Mouse (Mus musculus) mouse trophoblast stem cell (cell line): ENCODE results near the gene Msmp.
"Not testable (repeated sequence)": the region's sequence is repeated elsewhere in the genome, so short reads cannot be mapped to it uniquely, and the experiment has no call there.

Experiments used
- in situ Hi-C, 2 experiments: fragments of 300-500 bp; cut with MseI, MboI; formaldehyde crosslinking; loops; 2 replicates in 1 of 2; 3 replicates in 1 of 2; pipeline ENCODE4 v1.15.1; 2025

The Msmp gene

DNA sequence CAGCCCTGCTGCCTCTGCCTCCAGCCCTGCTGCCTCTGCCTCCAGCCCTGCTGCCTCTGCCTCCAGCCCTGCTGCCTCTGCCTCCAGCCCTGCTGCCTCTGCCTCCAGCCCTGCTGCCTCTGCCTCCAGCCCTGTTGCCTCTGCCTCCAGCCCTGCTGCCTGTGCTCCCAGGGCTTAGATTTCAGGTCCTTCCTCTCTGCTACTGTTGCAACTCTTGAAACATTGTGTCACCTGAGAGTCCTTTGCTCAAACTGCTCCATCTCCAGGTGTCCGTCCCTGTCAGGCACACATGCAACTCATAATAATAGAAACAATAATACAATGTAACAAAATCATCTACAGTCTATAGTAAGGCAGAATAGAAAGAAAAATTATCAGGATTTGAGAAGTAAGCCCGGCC lies 12.3 kb upstream of the Msmp start:
- in situ Hi-C loops: not testable (repeated sequence)

DNA sequence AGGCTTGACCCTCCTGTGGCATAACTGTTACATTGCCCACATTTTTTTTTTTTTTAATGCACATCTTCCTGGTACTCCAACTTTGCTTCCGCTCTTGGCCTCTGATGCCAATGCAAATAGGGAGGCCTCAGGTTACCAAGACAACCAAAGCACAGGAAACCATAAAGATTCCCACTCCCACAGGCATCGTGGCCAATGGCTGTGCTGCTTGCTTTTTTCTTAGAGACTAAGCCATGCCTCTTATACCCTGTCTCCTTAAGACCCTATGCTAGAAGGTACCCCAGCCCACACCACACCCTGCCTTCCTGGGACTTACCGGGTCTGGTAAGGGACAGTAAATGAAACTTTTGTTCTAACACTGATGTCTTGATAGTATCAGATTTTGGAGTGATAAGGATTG lies 9.2 kb upstream of the Msmp start:
- in situ Hi-C loops: no loop called here

DNA sequence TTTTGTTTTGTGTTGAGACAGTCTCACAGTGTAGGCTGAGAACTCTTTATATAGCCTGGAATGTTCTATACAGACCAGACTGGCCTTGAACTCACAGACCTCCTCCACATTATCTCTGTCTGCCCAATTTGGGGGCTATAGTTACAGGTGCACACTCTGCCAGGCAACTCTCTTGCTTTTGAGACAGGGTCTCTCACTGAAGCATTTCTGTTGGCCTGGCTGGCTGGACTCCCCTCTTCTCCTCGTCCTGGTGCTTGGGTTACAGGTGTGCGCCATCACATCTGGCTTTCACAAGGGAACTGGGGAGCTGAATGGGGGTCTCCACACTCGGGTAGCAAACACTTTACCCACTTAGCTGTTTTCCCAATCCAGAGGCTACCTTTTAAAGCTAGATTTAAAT lies 7.7 kb upstream of the Msmp start:
- in situ Hi-C loops: no loop called here

DNA sequence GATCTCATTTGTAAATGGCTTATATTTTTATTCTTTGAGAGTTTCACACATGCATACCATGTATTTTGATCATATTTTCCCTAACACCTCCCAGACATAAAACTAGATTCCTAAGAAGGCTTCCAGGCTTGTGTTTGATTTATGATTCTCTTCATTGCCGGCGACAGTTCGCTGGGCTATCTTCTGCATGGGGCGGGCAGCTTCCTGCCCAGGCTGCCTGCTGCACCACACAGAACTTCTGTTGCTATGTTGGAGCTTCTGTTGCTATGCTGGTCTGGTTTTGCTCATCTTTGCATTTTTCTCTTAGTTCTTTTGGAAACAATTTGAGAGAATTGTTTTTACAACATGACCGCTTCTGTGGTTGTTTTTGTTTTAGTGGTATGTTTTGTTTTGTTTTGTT lies 7.2 kb upstream of the Msmp start:
- in situ Hi-C loops: no loop called here

DNA sequence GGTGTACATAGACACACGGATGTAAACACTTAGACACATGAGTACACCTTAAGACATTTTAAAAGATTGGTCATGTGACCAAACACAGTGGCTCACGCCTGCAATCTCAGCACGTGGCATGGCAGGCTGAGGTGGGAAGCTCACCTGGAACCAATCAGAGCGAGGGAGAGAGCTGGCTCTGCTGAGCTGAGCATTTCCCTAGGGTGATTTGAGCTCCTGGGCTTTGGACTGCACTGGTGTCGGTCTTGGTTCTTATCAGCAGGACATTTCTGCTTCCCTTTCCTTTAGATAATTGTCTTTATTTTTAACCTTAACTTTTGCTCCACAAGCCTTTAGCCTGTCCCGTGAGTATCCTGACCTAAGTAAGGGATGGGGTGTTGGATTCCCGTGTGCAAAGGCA lies 3.4 kb upstream of the Msmp start:
- in situ Hi-C loops: no loop called here

GRCm38 (mm10) chr4:43586411-43586810 lies 2.1 kb upstream of the Msmp start:
- in situ Hi-C loops: no loop called here

DNA sequence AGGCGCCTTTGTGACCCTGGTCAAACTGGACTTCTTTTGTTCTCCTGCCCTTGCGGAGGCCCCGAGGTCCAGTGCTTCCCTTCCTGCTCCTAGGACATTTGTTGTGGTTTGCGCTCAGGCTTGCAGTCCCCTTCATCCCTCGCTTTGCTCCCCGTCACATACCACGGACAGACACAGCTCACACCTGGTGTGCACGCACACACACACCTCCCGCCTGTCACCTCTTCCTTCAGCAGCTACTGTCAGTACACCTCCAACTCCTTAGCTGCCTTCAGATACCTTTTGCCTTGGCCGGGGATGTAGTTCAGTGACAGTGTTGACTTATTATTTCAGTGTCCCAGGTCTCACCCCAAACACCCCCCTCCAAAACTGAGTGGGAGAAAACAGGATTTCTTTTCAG lies 1.4 kb upstream of the Msmp start:
- in situ Hi-C loops: no loop called here

GRCm38 (mm10) chr4:43583421-43583820 lies 873 bp downstream of the Msmp start:
- in situ Hi-C loops: no loop called here

DNA sequence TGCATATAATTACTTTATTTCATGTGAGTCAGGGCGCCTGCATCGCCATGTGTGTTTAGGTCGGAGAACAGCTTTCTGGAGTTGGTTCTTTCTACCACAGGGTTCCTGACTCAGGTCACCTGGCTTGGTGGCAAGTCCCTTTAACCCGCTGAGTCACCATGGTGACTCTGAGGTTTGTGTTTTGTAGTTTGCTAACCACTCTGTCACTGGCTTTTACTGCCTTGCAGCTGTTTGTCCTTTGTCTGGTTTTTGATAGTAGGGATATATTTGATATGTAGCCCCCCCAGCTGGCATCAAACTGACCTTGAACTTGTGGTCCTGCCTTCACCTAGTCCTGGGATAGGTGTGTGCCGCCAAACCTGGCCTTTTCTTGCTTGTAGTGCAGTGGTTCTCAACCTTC lies 2.1 kb downstream of the Msmp start:
- in situ Hi-C loops: no loop called here

DNA sequence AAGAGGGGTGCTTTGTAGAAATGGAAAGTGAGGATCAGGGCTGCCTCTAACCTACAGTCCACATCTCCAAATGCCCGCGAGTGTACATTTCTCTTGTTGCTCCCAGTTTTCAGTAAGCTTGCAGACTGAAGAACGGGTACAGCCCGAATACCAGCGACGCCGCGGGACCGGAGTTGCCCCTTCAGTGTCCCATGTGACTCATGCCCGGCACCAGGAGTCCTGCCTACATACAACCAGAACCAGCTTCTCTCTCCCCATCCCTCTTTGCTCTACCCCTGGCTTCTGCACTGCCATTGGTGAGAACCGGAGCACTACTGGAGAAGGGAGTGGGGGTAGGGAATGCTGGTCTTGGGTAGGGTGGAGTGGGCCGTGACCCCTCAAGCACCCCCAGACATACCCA lies 2.9 kb downstream of the Msmp start:
- in situ Hi-C loops: no loop called here

DNA sequence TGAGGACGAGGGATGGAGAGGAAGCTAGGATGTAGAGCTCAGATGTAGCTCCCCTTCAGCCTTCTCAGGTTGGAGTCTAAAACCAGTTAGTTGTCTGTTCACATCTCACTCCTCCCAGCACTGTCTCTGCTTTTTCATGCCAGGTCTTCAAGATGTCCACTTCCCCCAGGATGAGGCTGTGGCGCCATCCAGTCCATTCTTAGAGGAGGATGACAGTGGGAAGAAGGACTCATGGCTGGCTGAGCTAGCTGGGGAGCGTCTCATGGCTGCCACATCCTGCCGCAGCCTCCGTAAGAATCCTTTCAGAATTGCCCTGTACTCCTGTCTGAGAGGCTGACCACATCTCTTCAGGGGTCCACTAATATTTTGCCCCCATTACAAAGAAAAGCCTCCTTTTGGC lies 3.6 kb downstream of the Msmp start:
- in situ Hi-C loops: no loop called here

DNA sequence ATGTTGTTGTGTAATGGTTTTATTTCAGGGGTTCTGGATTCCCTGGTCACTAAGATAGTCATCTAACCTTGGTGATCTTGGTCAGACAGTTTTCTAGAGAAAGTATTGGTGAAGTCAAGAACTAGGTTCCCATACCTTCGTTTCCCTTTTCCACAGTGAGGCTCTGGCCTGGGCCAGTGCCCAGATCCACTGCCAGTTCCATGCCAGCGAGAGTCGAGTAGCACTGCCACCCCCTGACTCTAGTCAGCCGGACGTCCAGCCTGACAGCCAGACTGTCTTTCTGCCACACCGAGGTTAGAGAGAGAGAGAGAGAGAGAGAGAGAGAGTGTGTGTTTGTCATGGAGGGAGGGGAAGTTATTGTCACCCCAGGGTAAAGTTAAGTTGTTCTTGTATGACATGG lies 4.6 kb downstream of the Msmp start:
- in situ Hi-C loops: no loop called here

- in situ Hi-C loops: no loop called here
These were observed 5.0 kb downstream of the Msmp start for GRCm38 (mm10) chr4:43579256-43579655.

DNA sequence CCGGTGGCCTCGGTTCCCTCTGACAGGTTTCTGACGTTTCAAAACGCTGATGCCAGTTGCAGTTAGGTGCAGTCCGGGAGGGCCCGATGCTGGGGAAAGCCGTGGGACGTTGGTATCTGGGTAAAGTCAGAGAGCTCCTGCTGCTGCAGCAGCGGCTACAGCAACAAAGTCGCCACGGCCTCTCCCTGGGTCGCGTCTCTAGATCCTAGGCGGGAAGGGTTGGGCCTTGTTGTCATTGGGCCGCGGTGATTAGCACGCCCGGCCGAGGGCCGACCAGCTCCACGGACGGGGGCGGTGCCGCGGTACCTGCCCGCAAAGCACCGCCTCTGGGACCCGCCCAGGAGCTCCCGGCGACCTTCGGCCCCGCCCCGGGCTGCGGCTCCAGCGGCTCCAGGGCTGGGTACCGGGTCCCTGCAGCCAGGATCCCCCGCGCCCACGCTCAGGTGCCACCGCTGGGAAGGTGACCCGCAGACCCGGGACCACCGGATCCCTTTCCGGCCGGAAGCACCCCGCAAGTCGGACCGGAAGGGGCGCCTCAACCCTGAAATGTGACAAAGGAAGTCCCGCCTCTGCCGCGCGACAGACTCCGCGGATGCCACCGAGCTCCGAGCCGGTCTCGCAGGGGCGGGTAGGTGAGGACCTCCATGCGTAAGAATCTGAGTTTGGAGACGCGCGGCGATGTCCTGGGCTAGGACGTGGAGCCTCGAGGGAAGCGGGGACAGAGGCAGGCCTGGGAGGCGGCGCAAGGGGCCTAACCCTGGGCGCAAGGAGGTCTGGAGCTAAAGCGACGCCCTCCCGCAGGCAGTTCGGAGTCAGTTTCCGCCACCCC lies 5.7 kb downstream of the Msmp start, which contains the start of the genes Rgp1 and Gba2:
Gene Rgp1, plus strand, starts transcription at position 340 of the 829 bp plus-strand sequence.
Gene Gba2, minus strand, starts transcription at position 498 of the 829 bp plus-strand sequence.
- in situ Hi-C loops: no loop called here

- in situ Hi-C loops: no loop called here
These were observed 6.9 kb downstream of the Msmp start for GRCm38 (mm10) chr4:43577237-43577881.

DNA sequence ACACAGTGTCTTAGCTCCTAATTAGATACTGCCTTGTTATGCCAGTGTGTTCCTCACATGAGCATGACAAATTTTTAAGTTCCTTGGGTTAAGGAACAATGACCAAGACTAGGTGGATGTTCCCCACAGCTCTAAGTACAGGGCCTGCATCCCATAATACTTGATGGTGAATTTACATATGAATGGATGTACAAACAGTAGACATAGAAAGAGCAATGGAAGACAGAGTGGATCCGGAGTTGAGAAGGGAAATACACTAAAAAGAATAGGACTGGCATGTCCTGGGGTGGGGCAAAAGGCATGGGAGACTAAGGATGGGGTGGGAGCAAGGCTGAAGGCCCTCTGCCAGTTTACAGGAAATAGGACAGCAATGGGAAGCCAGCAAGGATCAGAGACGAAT lies 8.9 kb downstream of the Msmp start:
- in situ Hi-C loops: no loop called here

GRCm38 (mm10) chr4:43573561-43573960 lies 10.7 kb downstream of the Msmp start:
- in situ Hi-C loops: no loop called here

DNA sequence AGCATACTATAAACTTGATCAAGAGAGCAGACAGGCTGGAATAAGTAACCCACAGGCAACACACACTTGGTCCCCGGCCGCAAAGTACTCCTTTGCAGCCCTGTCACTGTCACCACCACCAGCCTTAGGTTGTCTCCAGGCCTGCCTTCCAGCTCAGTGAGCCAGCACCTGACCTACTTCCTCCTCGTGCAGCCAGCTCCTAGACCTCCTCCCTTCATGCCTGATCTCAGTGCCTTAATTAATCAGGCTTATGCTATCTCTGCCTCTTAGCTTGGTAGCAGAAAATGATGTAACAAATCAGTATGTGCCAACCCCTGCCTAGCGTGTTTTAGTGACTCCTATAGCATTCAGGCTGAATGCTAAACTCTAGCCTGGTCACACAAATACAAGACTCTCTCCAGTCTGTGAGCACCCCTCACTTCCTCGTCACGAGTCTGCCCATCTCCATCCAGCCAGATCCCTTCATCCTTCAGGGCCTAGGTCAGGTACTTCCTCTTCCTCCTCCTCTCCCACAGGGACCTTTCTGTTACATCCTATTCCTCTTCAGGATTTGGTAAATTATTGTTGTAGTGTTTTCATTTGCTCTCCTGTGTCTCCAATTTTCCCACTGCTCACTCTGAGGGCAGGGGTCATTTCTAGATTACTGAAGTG lies 12.8 kb downstream of the Msmp start:
- in situ Hi-C loops: no loop called here

GRCm38 (mm10) chr4:43567140-43567539 lies 17.2 kb downstream of the Msmp start:
- in situ Hi-C loops: no loop called here

GRCm38 (mm10) chr4:43564231-43564630 lies 20.1 kb downstream of the Msmp start:
- in situ Hi-C loops: no loop called here

GRCm38 (mm10) chr4:43563601-43563875 lies 20.8 kb downstream of the Msmp start:
- in situ Hi-C loops: no loop called here

GRCm38 (mm10) chr4:43562769-43563600 lies 21.3 kb downstream of the Msmp start:
- in situ Hi-C loops: no loop called here
